Mouse (Mus musculus): ENCODE measurements around the gene Kcnj2. TPM values are rescaled to one million over a fixed set of nuclear protein-coding genes. Genes with fewer than 3 reads are reported as not detected.

The Kcnj2 gene
- total and polyA plus RNA-seq, 2 experiments: 0.10 to 0.55 TPM

DNA sequence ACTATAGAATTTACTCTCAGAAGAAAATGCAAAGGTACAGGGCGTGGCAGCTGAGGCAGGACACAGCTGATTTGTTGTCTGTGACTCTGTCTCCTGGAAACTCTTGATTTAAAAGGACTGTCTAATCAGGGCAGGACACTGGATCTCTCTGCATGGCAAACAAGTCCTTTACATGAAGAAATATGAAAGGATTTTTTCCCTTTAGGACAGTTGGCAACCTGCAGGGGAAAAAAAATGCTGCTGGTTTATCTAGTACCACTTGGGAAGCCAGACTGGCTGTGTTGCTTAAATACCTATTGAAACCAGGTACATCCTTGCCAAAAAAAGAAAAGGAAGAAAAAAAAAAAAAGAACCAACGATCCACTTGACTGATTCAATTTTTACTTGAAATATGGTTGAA lies 17.0 kb downstream of the Kcnj2 start:
- Histone ChIP-seq H3K27me3 (ENCODE audit: control insufficient read depth, insufficient read depth, low read length) (no peaks in the 10 kb centered on the region), H3K36me3 (ENCODE audit: control insufficient read depth, insufficient read depth, low read length) (no peaks in the 10 kb centered on the region), H3K9ac (ENCODE audit: low read depth, low read length) (no peak overlapping the region), H3K4me3 (ENCODE audit: insufficient read depth, low read depth, low read length) (no peak overlapping the region), H3K79me2 (ENCODE audit: control insufficient read depth, insufficient read depth, low read length) (no peaks in the 10 kb centered on the region), H3K27ac (replicated peaks; ENCODE audit: insufficient read depth, low read depth, low read length) (no peak overlapping the region), H3K4me1 (ENCODE audit: control insufficient read depth, insufficient read depth, low read length) (no peaks in the 10 kb centered on the region)
- TF ChIP-seq POLR2A (IDR thresholded peaks at IDR 0.05; ENCODE audit: extremely low read depth, insufficient read depth, low read length) (no peak), CTCF (IDR thresholded peaks at IDR 0.05; ENCODE audit: low read depth, low read length) (no peak)
- no peak for DNase-seq (ENCODE audit: extremely low read depth, low read depth, low spot score)
- 81% methylated on average over 2 of the region's 2 CpGs for WGBS

DNA sequence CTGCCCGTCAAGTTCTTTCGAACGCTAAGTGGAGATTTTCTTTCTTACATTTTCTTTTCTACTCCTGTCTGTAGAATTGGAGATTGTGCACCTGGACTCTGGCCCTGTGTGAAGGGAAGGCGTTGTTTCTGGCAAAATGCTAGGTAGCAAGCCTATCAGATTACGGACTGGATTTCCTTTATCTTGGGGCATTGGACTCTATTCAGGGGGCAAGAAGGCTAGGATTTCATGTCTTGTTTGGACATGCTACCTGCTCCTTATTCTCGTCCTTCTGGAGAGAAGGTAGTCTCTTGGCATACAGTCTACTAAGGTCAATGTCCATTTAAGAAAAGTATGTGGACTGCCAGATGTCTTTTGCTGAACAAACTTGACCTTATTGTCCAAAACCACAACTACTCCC lies 21.0 kb downstream of the Kcnj2 start:
- WGBS: 81% methylated on average over 6 of the region's 6 CpGs
- no peak overlapping the region for H3K27ac ChIP-seq (replicated peaks; ENCODE audit: insufficient read depth, low read depth, low read length)
- H3K79me2 ChIP-seq (ENCODE audit: control insufficient read depth, insufficient read depth, low read length): no peaks in the 10 kb centered on the region
- H3K4me3 ChIP-seq (ENCODE audit: insufficient read depth, low read depth, low read length): no peak overlapping the region
- no peak for DNase-seq (ENCODE audit: extremely low read depth, low read depth, low spot score)
- H3K27me3 ChIP-seq (ENCODE audit: control insufficient read depth, insufficient read depth, low read length): no peaks in the 10 kb centered on the region
- H3K36me3 ChIP-seq (ENCODE audit: control insufficient read depth, insufficient read depth, low read length): no peaks in the 10 kb centered on the region
- H3K9ac ChIP-seq (ENCODE audit: low read depth, low read length): no peak overlapping the region
- H3K4me1 ChIP-seq (ENCODE audit: control insufficient read depth, insufficient read depth, low read length): no peaks in the 10 kb centered on the region
- no peak for TF ChIP-seq CTCF (IDR thresholded peaks at IDR 0.05; ENCODE audit: low read depth, low read length)
- no peak for TF ChIP-seq POLR2A (IDR thresholded peaks at IDR 0.05; ENCODE audit: extremely low read depth, insufficient read depth, low read length)

DNA sequence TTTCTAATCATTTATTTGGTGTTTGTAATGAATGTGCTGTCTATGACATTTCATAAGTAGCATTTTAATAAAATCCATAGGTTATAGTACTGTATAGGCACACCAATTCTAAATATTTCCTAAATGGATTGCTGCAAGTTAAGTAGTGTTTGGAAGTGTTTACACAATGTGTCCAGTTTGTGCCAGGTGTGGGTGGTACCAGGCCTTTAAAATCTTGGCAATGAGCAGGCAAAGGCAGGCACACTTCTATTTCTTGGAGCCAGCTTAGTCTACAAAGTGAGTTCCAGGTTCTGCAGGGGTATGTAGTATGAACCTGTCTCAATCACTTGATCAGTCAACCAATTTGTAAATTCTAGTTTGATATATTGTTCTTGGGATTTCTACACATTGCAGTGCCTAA lies 22.3 kb downstream of the Kcnj2 start:
- H3K4me3 ChIP-seq (ENCODE audit: insufficient read depth, low read depth, low read length): no peak overlapping the region
- H3K27me3 ChIP-seq (ENCODE audit: control insufficient read depth, insufficient read depth, low read length): 0 out of 2 replicates have a peak, but pooled peaks cover 3% of the 10 kb centered on the region
- no peak for TF ChIP-seq POLR2A (IDR thresholded peaks at IDR 0.05; ENCODE audit: extremely low read depth, insufficient read depth, low read length)
- no peak for TF ChIP-seq CTCF (IDR thresholded peaks at IDR 0.05; ENCODE audit: low read depth, low read length)
- peak; percentile 12 for DNase-seq (ENCODE audit: extremely low read depth, low read depth, low spot score)
- no peaks in the 10 kb centered on the region for H3K79me2 ChIP-seq (ENCODE audit: control insufficient read depth, insufficient read depth, low read length)
- H3K27ac ChIP-seq (replicated peaks; ENCODE audit: insufficient read depth, low read depth, low read length): no peak overlapping the region
- H3K9ac ChIP-seq (ENCODE audit: low read depth, low read length): no peak overlapping the region
- no peaks in the 10 kb centered on the region for H3K36me3 ChIP-seq (ENCODE audit: control insufficient read depth, insufficient read depth, low read length)
- H3K4me1 ChIP-seq (ENCODE audit: control insufficient read depth, insufficient read depth, low read length): no peaks in the 10 kb centered on the region

DNA sequence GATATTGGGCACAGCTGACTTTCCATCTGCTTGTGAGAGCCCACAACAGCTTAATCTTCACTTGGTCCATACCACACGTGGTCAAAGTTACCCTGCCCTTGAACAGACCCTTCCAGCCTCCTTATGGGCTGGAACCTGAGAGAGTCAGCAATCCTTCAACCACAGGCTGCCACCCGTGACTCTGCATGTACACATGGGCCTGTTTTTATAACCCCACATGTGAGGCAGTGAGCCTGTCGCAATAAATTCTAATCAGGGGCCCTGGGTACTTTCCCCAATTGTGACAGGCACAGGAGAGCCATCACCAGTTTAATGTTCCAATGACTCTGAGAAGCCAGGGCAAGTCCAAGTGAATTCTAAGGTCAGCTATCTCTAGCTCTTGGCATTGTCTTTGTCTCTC lies 22.8 kb downstream of the Kcnj2 start:
- whole genome bisulfite sequencing: 57% methylated on average over 3 of the region's 3 CpGs
- no peak for TF ChIP-seq CTCF (IDR thresholded peaks at IDR 0.05; ENCODE audit: low read depth, low read length)
- no peak for TF ChIP-seq POLR2A (IDR thresholded peaks at IDR 0.05; ENCODE audit: extremely low read depth, insufficient read depth, low read length)
- no peak for DNase-seq (ENCODE audit: extremely low read depth, low read depth, low spot score)
- no peak overlapping the region for H3K9ac ChIP-seq (ENCODE audit: low read depth, low read length)
- H3K4me3 ChIP-seq (ENCODE audit: insufficient read depth, low read depth, low read length): no peak overlapping the region
- H3K4me1 ChIP-seq (ENCODE audit: control insufficient read depth, insufficient read depth, low read length): no peaks in the 10 kb centered on the region
- H3K27ac ChIP-seq (replicated peaks; ENCODE audit: insufficient read depth, low read depth, low read length): no peak overlapping the region
- no peaks in the 10 kb centered on the region for H3K36me3 ChIP-seq (ENCODE audit: control insufficient read depth, insufficient read depth, low read length)
- H3K27me3 ChIP-seq (ENCODE audit: control insufficient read depth, insufficient read depth, low read length): 0 out of 2 replicates have a peak, but pooled peaks cover 3% of the 10 kb centered on the region
- H3K79me2 ChIP-seq (ENCODE audit: control insufficient read depth, insufficient read depth, low read length): no peaks in the 10 kb centered on the region

DNA sequence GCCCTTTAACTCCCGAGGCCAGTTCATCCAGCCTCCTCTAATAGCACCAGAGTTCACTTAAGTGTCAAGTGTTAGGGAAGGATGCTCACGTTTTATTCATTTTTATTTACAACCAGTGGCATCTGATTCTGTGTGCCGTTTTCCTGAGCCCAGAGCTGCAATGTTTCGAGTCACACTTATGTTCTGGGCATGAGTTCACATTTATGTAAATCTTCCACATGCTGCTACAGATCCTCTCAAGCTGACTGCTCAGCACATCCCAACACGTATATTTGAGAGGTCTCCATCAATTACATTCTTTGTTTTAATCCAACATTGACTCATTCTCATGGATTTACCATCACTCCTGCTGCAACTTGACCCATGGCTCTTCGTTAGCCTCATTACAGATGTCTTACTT lies 25.2 kb downstream of the Kcnj2 start:
- Histone ChIP-seq H3K27me3 (ENCODE audit: control insufficient read depth, insufficient read depth, low read length) (0 out of 2 replicates have a peak, but pooled peaks cover 3% of the 10 kb centered on the region), H3K4me1 (ENCODE audit: control insufficient read depth, insufficient read depth, low read length) (no peaks in the 10 kb centered on the region), H3K4me3 (ENCODE audit: insufficient read depth, low read depth, low read length) (no peak overlapping the region), H3K79me2 (ENCODE audit: control insufficient read depth, insufficient read depth, low read length) (no peaks in the 10 kb centered on the region), H3K36me3 (ENCODE audit: control insufficient read depth, insufficient read depth, low read length) (no peaks in the 10 kb centered on the region), H3K27ac (replicated peaks; ENCODE audit: insufficient read depth, low read depth, low read length) (no peak overlapping the region), H3K9ac (ENCODE audit: low read depth, low read length) (no peak overlapping the region)
- 70% methylated on average over 6 of the region's 6 CpGs for WGBS
- TF ChIP-seq CTCF (IDR thresholded peaks at IDR 0.05; ENCODE audit: low read depth, low read length) (no peak), POLR2A (IDR thresholded peaks at IDR 0.05; ENCODE audit: extremely low read depth, insufficient read depth, low read length) (no peak)
- DNase-seq (ENCODE audit: extremely low read depth, low read depth, low spot score): no peak

DNA sequence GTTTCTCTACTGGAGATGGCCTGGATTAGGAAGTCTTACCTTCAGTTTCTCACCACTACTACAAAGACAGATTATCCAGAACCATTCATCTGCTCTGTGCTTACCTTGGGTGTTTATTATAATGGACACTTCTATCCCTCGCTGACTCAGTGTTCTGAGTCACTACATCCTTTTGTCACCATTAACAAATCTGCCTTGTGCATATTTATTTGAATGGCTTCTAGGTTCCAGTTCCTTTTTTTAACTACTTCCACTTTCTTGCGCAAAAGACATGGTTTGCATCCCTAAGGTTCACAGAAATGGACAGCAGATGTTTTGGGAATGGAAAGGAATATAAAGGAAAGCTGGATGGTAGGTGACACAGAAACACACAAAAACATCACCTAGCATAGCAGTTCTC lies 27.0 kb downstream of the Kcnj2 start:
- H3K4me3 ChIP-seq (ENCODE audit: insufficient read depth, low read depth, low read length): no peak overlapping the region
- H3K36me3 ChIP-seq (ENCODE audit: control insufficient read depth, insufficient read depth, low read length): no peaks in the 10 kb centered on the region
- 84% methylated on average over 2 of the region's 2 CpGs for WGBS
- no peaks in the 10 kb centered on the region for H3K4me1 ChIP-seq (ENCODE audit: control insufficient read depth, insufficient read depth, low read length)
- no peak overlapping the region for H3K27ac ChIP-seq (replicated peaks; ENCODE audit: insufficient read depth, low read depth, low read length)
- no peak for TF ChIP-seq POLR2A (IDR thresholded peaks at IDR 0.05; ENCODE audit: extremely low read depth, insufficient read depth, low read length)
- no peak for TF ChIP-seq CTCF (IDR thresholded peaks at IDR 0.05; ENCODE audit: low read depth, low read length)
- peak; percentile 7 for DNase-seq (ENCODE audit: extremely low read depth, low read depth, low spot score)
- no peak overlapping the region for H3K9ac ChIP-seq (ENCODE audit: low read depth, low read length)
- H3K27me3 ChIP-seq (ENCODE audit: control insufficient read depth, insufficient read depth, low read length): 0 out of 2 replicates have a peak, but pooled peaks cover 3% of the 10 kb centered on the region
- no peaks in the 10 kb centered on the region for H3K79me2 ChIP-seq (ENCODE audit: control insufficient read depth, insufficient read depth, low read length)
